Mouse (Mus musculus) midbrain, embryonic 13.5 days (tissue): ENCODE measurements around the gene Dppa3. TPM values are rescaled to one million over a fixed set of nuclear protein-coding genes. Genes with fewer than 3 reads are reported as not detected.

Source experiments
- ATAC-seq: fragments of 200-750 bp; cut with Nextera tagmentation; 2 replicates; pipeline ENCODE4 v1.8.0; 2017; ENCODE audit warnings: mild to moderate bottlenecking, moderate TSS enrichment, moderate library complexity
- H3K27ac ChIP-seq: fragments of 300-500 bp; sonication (generic); 2 replicates; pipeline ENCODE4 v1.5.1; 2015; ENCODE audit warnings: inconsistent platforms, mild to moderate bottlenecking, moderate library complexity
- H3K27me3 ChIP-seq: fragments of 300-500 bp; sonication (generic); 2 replicates; pipeline ENCODE4 v1.6.1; 2015; ENCODE audit warnings: mild to moderate bottlenecking, inconsistent platforms
- H3K36me3 ChIP-seq: fragments of 300-500 bp; sonication (generic); 2 replicates; pipeline ENCODE4 v1.6.1; 2015; ENCODE audit warnings: mild to moderate bottlenecking, inconsistent platforms
- H3K4me1 ChIP-seq: fragments of 300-500 bp; sonication (generic); replicated peaks from 2 replicates; pipeline ENCODE4 v1.6.1; 2015; ENCODE audit warnings: inconsistent platforms
- H3K4me2 ChIP-seq: fragments of 300-500 bp; sonication (generic); replicated peaks from 2 replicates; pipeline ENCODE4 v1.6.1; 2015; ENCODE audit warnings: moderate library complexity, mild to moderate bottlenecking, inconsistent platforms
- H3K4me3 ChIP-seq: fragments of 300-500 bp; sonication (generic); replicated peaks from 2 replicates; pipeline ENCODE4 v1.5.1; 2015; ENCODE audit warnings: mild to moderate bottlenecking, inconsistent platforms
- H3K9ac ChIP-seq: fragments of 300-500 bp; sonication (generic); replicated peaks from 2 replicates; pipeline ENCODE4 v1.6.1; 2015; ENCODE audit warnings: mild to moderate bottlenecking, inconsistent platforms
- H3K9me3 ChIP-seq: fragments of 300-500 bp; sonication (generic); 2 replicates; pipeline ENCODE4 v1.6.1; 2016; ENCODE audit warnings: mild to moderate bottlenecking, inconsistent platforms
- WGBS: fragments of 180-500 bp; shearing (Covaris S2); methylation state at CpG from one replicate; pipeline ENCODE4 v1.1.7; 2015; 5-methylcytosine and 5-hydroxymethylcytosine counted together
- polyA plus RNA-seq: library from polyadenylated mRNA; unstranded; fragments of >200 nt; fragmentation: Nextera tagmentation; extraction: Ambion mirVana; gene quantifications from 2 replicates; pipeline ENCODE4 v1.2.1, GENCODE M21; 2015

The Dppa3 gene
- polyA plus RNA-seq, 1 experiment from 2014 or later = not detected

- H3K9ac ChIP-seq = no peak overlapping the region
- no peak for ATAC-seq
- no peaks in the 10 kb centered on the region for H3K36me3 ChIP-seq
- no peak overlapping the region for H3K4me2 ChIP-seq
- no peak overlapping the region for H3K27ac ChIP-seq
- no peak overlapping the region for H3K4me3 ChIP-seq
- H3K27me3 ChIP-seq = peaks cover 9% of the 10 kb centered on the region; the same call in 1 of the 2 replicates
- 89% methylated on average over 5 of the region's 5 CpGs for WGBS
- peaks cover 12% of the 10 kb centered on the region; the same call in 1 of the 2 replicates for H3K4me1 ChIP-seq
- no peaks in the 10 kb centered on the region for H3K9me3 ChIP-seq
These were observed 31.4 kb downstream of the Dppa3 start for GRCm38 (mm10) chr6:122657630-122658029.

DNA sequence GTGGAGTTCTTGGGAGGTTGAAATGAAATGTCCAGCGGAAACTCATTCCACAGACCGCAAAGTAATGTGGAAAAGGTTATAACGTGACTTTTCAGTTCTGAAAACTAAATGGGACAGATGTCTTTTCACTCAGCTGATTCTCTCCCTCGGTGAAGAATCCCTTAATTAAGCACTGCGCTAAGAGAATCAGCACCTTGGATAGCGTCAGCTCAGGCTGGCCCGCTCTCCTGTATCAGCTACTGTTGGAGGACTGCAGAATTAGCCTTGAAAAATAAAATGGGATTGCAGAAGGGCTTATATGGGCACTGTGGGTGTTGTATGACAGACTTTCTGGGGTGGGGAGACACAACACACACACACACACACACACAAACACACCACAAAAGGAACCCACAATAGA lies 33.4 kb downstream of the Dppa3 start:
- no peaks in the 10 kb centered on the region for H3K9me3 ChIP-seq
- no peak overlapping the region for H3K4me2 ChIP-seq
- ATAC-seq = no peak
- no peak overlapping the region for H3K27ac ChIP-seq
- no peak overlapping the region for H3K9ac ChIP-seq
- WGBS = 17% methylated on average over 7 of the region's 7 CpGs
- H3K36me3 ChIP-seq = no peaks in the 10 kb centered on the region
- H3K4me1 ChIP-seq = peaks cover 21% of the 10 kb centered on the region
- no peak overlapping the region for H3K4me3 ChIP-seq
- H3K27me3 ChIP-seq = peaks cover 18% of the 10 kb centered on the region

- Histone ChIP-seq H3K27me3 (peaks cover 18% of the 10 kb centered on the region), H3K27ac (no peak overlapping the region), H3K36me3 (no peaks in the 10 kb centered on the region), H3K9me3 (no peaks in the 10 kb centered on the region), H3K4me3 (no peak overlapping the region), H3K9ac (no peak overlapping the region), H3K4me2 (no peak overlapping the region), H3K4me1 (peaks cover 10% of the 10 kb centered on the region)
- peak; percentile 71 for ATAC-seq
- WGBS = 48% methylated on average over 8 of the region's 8 CpGs
These were observed 34.6 kb downstream of the Dppa3 start for GRCm38 (mm10) chr6:122660601-122661379.

DNA sequence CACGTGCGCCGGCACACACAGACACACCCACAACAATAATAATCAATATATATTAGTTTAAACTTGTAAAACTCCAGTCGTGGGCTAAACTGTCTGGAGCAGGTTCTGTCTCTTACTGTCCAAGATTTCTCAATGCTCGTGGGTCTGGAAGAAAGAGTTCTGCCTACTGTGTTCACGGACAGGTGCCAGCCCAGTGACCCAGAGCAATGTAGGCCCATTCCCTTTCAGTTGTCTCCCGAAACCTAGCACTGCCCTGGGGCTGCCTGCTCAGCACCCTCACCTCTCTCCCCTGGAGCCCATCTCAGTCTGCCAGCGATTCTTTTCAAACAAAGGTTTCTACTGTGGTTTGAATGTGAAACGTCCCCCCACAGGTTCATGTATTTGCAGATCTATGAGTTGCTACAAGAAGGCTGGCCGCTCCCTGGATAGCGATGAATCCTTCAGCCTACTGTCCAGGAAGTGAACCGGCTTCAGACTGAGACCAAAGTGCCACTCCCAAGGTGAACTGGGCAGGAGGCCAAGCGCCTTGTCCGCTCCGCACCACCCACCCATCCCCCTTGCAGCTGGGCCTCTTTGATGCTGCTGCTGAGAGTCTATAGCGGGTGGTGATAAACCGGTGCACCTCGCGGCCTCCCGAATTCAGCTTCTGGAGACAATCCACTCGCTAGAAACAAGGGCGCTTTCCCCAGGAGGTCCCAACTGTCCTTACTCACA lies 36.5 kb downstream of the Dppa3 start:
- Histone ChIP-seq H3K4me3 (no peak overlapping the region), H3K9ac (0 out of 2 replicates have a peak overlapping the region, but pooled peaks have one; percentile 10), H3K36me3 (no peaks in the 10 kb centered on the region), H3K9me3 (no peaks in the 10 kb centered on the region), H3K4me1 (peaks cover 10% of the 10 kb centered on the region), H3K4me2 (no peak overlapping the region), H3K27ac (no peak overlapping the region), H3K27me3 (peaks cover 18% of the 10 kb centered on the region)
- ATAC-seq = no peak
- 36% methylated on average over 22 of the region's 22 CpGs for WGBS

GRCm38 (mm10) chr6:122663596-122664206 lies 37.5 kb downstream of the Dppa3 start:
- 0 out of 2 replicates have a peak overlapping the region, but pooled peaks have one; percentile 10 for H3K9ac ChIP-seq
- H3K27me3 ChIP-seq = peaks cover 18% of the 10 kb centered on the region
- ATAC-seq = no peak
- no peaks in the 10 kb centered on the region for H3K9me3 ChIP-seq
- peaks cover 10% of the 10 kb centered on the region for H3K4me1 ChIP-seq
- H3K27ac ChIP-seq = no peak overlapping the region
- 38% methylated on average over 14 of the region's 14 CpGs for WGBS
- H3K4me2 ChIP-seq = no peak overlapping the region
- no peaks in the 10 kb centered on the region for H3K36me3 ChIP-seq
- H3K4me3 ChIP-seq = no peak overlapping the region

GRCm38 (mm10) chr6:122665866-122666265 lies 39.7 kb downstream of the Dppa3 start:
- H3K36me3 ChIP-seq = no peaks in the 10 kb centered on the region
- no peak for ATAC-seq

GRCm38 (mm10) chr6:122667715-122668114 lies 41.5 kb downstream of the Dppa3 start:
- 64% methylated on average over 5 of the region's 5 CpGs for WGBS
- Histone ChIP-seq H3K4me1 (peaks cover 16% of the 10 kb centered on the region), H3K9me3 (no peaks in the 10 kb centered on the region), H3K27me3 (peaks cover 9% of the 10 kb centered on the region; the same call in 1 of the 2 replicates), H3K4me3 (no peak overlapping the region), H3K4me2 (no peak overlapping the region), H3K36me3 (no peaks in the 10 kb centered on the region), H3K9ac (no peak overlapping the region), H3K27ac (no peak overlapping the region)
- ATAC-seq = no peak

More at GRCm38 (mm10) chr6:122665866-122666265, 39.7 kb downstream of the Dppa3 start:
- Histone ChIP-seq H3K9me3 (no peaks in the 10 kb centered on the region), H3K4me2 (no peak overlapping the region), H3K27me3 (peaks cover 18% of the 10 kb centered on the region), H3K9ac (no peak overlapping the region), H3K4me3 (no peak overlapping the region), H3K27ac (no peak overlapping the region), H3K4me1 (peaks cover 18% of the 10 kb centered on the region)
- 82% methylated on average over 7 of the region's 7 CpGs for WGBS

GRCm38 (mm10) chr6:122668823-122669222 lies 42.6 kb downstream of the Dppa3 start:
- WGBS = 74% methylated on average over 5 of the region's 5 CpGs
- no peaks in the 10 kb centered on the region for H3K9me3 ChIP-seq
- no peak overlapping the region for H3K4me3 ChIP-seq
- H3K4me1 ChIP-seq = peaks cover 9% of the 10 kb centered on the region; the same call in 1 of the 2 replicates
- peaks cover 1% of the 10 kb centered on the region; the same call in 1 of the 2 replicates for H3K27me3 ChIP-seq
- no peak overlapping the region for H3K9ac ChIP-seq
- no peak overlapping the region for H3K4me2 ChIP-seq
- H3K36me3 ChIP-seq = no peaks in the 10 kb centered on the region
- peak; percentile 34 for ATAC-seq
- no peak overlapping the region for H3K27ac ChIP-seq

DNA sequence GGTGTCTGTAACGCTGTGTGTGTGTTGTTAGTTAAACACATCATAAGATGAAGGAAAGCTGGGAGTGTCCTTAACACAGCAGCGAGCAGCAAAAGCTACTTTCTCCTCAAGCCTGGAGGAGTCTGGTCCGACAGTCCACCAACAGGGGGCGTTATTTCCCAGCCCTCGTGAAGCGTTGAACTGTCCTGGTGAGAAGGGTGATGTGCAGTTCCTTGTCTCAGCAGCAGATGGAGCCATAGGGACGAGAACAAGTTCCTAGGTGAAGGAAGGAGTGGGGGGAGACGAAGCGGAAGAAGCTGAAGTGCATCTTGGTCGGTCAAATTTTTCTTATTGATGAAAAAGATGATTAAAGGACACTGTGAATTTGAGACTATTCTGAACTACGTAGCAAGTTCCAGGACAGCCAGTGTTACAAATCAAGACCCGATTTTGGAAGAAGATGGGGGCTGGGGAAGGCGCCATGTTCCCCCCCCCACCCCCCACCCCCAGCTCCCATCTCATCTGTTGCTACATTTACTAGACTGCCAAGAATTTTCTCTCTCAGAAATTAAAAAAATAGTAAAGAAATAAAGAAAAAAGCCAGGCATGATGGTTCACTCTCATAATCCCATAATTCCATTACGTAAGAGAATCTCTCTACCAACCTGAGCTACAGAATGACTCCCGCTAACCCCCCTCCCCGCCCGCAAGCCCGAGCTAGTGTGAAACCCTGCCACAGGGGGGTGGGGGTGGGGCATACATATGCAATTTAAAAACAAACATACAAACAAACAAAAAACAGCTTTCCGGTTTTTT lies 43.4 kb downstream of the Dppa3 start:
- peak overlapping the region; percentile 62 for H3K4me2 ChIP-seq
- peaks cover 8% of the 10 kb centered on the region; the same call in 1 of the 2 replicates for H3K4me1 ChIP-seq
- no peaks in the 10 kb centered on the region for H3K36me3 ChIP-seq
- WGBS = 3% methylated on average over 19 of the region's 19 CpGs
- H3K4me3 ChIP-seq = peak overlapping the region; percentile 47
- H3K27ac ChIP-seq = 0 out of 2 replicates have a peak overlapping the region, but pooled peaks have one; percentile 19
- no peaks in the 10 kb centered on the region for H3K9me3 ChIP-seq
- no peaks in the 10 kb centered on the region for H3K27me3 ChIP-seq
- peak; percentile 89 for ATAC-seq
- H3K9ac ChIP-seq = peak overlapping the region; percentile 52

DNA sequence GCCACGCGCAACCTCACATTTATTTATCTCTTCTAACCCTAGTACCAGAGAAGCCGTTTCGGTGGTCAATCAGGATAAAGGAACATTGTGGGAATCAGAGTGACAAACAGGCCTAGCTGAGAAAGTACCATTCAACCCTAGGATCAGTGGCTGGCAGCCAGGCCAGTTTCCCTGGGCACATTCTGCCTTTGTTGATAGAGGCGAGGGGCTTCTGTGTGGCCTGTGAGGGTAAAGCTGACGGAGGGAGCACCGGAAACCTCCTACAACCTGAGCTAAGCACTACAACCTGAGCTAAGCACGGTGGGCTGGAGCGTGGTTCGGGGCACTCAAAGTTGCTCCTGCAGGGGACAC lies 44.0 kb downstream of the Dppa3 start:
- WGBS = 22% methylated on average over 10 of the region's 10 CpGs
- Histone ChIP-seq H3K4me2 (peak overlapping the region; percentile 62), H3K4me3 (peak overlapping the region; percentile 47), H3K4me1 (peaks cover 8% of the 10 kb centered on the region; the same call in 1 of the 2 replicates), H3K36me3 (no peaks in the 10 kb centered on the region), H3K9me3 (no peaks in the 10 kb centered on the region), H3K27ac (peak overlapping the region; percentile 30; the same call in 1 of the 2 replicates), H3K9ac (peak overlapping the region; percentile 52; the same call in 1 of the 2 replicates), H3K27me3 (no peaks in the 10 kb centered on the region)
- peak; percentile 53 for ATAC-seq

GRCm38 (mm10) chr6:122670841-122671240 lies 44.6 kb downstream of the Dppa3 start:
- no peak overlapping the region for H3K4me2 ChIP-seq
- no peak overlapping the region for H3K4me3 ChIP-seq
- peaks cover 8% of the 10 kb centered on the region; the same call in 1 of the 2 replicates for H3K4me1 ChIP-seq
- 94% methylated on average over 4 of the region's 4 CpGs for WGBS
- no peak for ATAC-seq
- no peaks in the 10 kb centered on the region for H3K36me3 ChIP-seq
- H3K27ac ChIP-seq = no peak overlapping the region
- H3K9me3 ChIP-seq = no peaks in the 10 kb centered on the region
- H3K9ac ChIP-seq = no peak overlapping the region
- no peaks in the 10 kb centered on the region for H3K27me3 ChIP-seq
